Mouse (Mus musculus) naive thymus-derived CD4-positive, alpha-beta T cell, adult 5 months (primary cell): ENCODE results near the gene Btbd35f28. TPM values are rescaled to one million over a fixed set of nuclear protein-coding genes. Genes with fewer than 3 reads are reported as not detected.

ENCODE experiments used
- polyA plus RNA-seq: library from polyadenylated mRNA; unstranded; fragments of 100-300 nt; shearing (Covaris generic); gene quantifications from one replicate; pipeline ENCODE4 v1.2.1, GENCODE M21; 2017

The Btbd35f28 gene
- not detected for polyA plus RNA-seq

DNA sequence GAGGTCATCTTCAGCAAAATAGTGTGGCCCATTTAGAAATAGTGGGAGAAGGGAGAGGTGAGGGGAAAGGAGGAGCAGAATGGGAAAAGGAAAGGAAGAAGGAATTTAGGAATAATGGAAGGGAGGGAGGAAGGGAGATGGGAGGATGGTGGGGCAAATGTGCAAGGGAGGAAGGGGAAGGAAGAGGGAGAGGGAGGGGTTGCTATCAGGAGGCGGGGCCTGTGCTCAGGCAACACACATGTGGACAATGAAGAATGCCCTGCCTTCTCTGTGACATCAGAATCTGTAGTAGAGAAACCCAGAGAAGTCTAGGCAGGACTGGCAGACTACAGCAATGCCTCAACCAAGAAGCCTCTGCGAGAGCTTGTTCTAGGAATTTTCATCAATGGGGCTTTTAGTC, at the start of gene Btbd35f28:
Btbd35f28 (plus strand) TSS at position 301 of the 400 bp plus-strand sequence.

Other genes starting within 250 kb of the Btbd35f28 start
- gene Btbd35f16, start 239.6 kb upstream of the Btbd35f28 start, polyA plus RNA-seq, result not detected
- gene Btbd35f3, start 158.9 kb upstream of the Btbd35f28 start, polyA plus RNA-seq, result not detected
- not detected for gene Btbd35f20, start 94.7 kb downstream of the Btbd35f28 start, polyA plus RNA-seq
- gene Btbd35f17, start 174.1 kb downstream of the Btbd35f28 start, polyA plus RNA-seq, result not detected